Mouse (Mus musculus) heart, postnatal 10 days (tissue): ENCODE data around the gene Fam189a1. TPM values are rescaled to one million over a fixed set of nuclear protein-coding genes. Genes with fewer than 3 reads are reported as not detected.

ENCODE experiments used
- DNase-seq, 2 experiments: peaks; one replicate each; pipeline ENCODE4 v3.0.0; 2021
- intact Hi-C: fragments of 180-260 bp; cut with DNase I; formaldehyde crosslinking; loops from one replicate; pipeline ENCODE4 v1.15.1; 2025
- microRNA-seq, 2 experiments: library from miRNA; unstranded; fragments of <30 nt; microRNA quantifications; one replicate each; pipeline ENCODE4 v1.2.0; 2022
- total RNA-seq, 2 experiments: library from RNA; stranded (reverse); gene quantifications; 2 replicates each; pipeline ENCODE4 v1.2.3; 2021

The Fam189a1 gene
- total RNA-seq, 2 experiments from 2014 or later = not detected

DNA sequence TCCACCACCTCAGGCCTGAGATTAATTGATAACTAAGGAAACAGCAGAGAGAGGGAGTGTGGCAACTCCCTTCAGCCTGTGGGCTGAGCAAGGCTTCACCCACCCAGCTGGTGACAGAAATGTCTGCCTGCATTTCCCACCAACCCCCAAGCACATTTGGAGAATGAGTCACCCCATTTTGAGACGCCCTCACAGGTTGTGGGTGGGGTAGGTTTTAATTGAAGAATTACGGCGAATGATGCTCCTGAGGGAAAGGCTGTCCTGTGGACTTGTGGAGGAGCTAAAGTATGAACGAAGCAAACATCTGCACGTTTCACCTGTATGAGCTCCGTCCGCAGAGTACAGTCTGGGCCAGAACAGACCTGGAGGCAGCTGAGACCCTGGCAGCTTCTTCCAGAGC, 404.2 kb downstream of the Fam189a1 start:
- intact Hi-C loops = no loop called here
- no peak for DNase-seq

DNA sequence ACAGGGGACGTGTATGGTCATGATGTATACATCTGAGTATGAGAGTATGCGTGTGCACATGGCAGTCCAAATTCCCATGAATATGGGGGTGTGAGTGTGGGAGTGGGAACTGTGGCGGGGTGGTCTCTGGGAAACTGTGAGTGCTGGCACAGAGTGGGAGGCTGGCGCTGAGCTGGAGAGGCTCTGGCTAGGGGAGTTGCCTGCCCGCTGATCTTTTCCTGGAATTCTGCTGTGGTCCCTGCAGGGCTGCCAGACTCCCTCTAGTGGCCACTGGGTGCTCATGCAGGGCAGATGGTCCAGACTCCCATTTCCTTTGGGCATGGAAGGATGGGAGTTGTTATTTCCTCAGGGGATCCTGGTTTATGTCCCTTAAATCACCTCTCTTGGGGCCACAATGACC, 404.9 kb downstream of the Fam189a1 start:
- intact Hi-C loops = no loop called here
- DNase-seq = peak; percentile 39 to 64

DNA sequence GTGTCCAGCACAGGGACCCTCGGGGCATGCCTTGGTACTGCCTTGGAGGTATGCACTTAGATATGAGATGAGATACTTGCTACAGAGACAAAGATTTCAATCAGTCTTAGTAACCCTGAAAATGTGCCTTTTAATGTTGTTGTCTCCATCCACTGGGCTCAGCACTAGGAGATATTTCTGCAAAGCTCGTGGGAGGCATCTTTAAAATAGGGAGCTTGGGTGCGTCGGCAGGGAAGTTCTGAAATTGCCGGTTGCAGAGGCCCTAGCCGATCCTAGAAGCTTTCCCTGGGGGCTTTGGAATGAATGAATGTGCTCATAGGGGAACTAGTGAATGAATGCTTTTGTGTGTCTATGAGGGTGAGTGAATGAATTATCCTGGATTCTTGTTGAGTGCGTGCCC, 412.8 kb downstream of the Fam189a1 start:
- DNase-seq = no peak
- intact Hi-C loops = loop anchor here (5.0 to 10.0 kb wide), 4 partner anchors 319 to 991 kb away; no protein-coding TSS in a partner anchor

DNA sequence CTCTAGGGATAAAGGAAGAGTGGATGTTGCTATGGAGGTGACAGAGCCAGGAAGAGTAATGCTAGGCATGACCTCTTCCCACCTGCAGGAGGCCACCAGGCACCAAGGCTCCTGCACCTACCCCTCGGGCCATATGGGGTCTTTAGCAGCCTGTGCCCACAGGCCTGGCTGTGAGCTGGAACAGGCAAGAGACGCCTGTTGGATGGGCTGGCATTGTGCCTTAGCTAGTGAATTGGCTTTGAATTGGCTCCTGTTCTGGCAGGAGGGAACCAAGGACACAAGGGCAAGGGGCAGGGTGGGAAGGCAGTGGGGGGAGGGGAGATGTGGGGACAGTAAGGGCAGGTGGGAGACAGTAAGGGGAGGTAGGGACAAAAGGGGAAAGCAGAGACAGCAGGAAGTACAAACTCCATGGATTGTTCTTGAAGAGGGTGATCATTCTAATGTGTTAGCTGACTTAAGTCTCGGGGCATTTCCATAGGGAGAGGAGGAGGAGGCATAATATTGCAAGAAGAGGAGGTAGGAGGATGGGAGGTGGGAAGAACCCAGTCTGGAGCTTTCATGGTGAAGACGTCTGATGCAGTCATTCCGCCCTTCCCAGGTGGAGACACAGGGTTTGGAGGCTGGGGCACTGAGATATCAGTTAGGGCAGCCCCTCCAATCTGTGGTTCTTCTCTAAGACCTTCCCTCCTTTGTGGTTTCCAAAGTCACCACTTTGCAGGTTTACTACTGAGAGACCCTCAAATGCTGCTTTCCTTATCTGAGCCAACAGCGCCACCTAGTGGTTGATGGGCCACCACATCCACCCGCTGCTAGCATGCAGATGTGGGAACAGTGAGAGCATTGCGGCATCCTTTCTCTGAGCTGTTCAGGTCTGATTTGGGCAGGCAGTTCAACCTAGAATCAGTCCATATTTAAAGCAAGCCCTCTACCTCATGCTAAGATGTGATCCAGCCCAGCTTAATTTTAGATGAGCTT, 414.8 kb downstream of the Fam189a1 start:
- intact Hi-C loops = loop anchor here (5.0 to 10.0 kb wide), 4 partner anchors 317 to 989 kb away; no protein-coding TSS in a partner anchor
- DNase-seq = peak; percentile 66 to 84

DNA sequence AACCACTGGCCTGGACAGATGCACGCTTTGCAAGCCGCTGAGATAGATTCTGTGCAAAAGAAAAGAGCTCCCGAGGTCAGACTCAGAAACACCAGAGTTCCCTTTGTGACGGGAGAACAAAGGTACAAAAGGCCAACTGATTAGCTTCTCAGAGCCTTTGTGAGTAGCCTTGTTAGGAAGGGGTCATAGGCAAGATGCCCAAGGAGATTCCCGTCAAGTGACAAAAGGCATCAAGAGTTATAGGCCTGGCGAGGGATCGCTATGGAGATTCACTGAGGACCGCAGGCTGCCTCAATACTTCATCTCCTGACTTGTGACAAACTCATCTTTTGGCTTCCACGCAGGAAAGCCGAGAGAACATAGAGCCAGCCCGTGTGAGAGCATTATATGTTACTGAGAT, 417.2 kb downstream of the Fam189a1 start:
- DNase-seq = no peak
- intact Hi-C loops = no loop called here

- intact Hi-C loops = no loop called here
- DNase-seq = peak; percentile 9 to 41
Measured at GRCm38 (mm10) chr7:64729785-64730184, 426.6 kb downstream of the Fam189a1 start.

- intact Hi-C loops = no loop called here
Measured at GRCm38 (mm10) chr7:64728816-64729215, 427.6 kb downstream of the Fam189a1 start.

GRCm38 (mm10) chr7:64728181-64728591, 428.2 kb downstream of the Fam189a1 start:
- intact Hi-C loops = no loop called here
- DNase-seq = no peak

More at GRCm38 (mm10) chr7:64728816-64729215, 427.6 kb downstream of the Fam189a1 start:
- DNase-seq = no peak

- DNase-seq = peak in 1 of 2 experiments; percentile 11
- intact Hi-C loops = no loop called here
Measured at GRCm38 (mm10) chr7:64725967-64726695, 430.2 kb downstream of the Fam189a1 start.

GRCm38 (mm10) chr7:64724409-64724808, 432.0 kb downstream of the Fam189a1 start:
- intact Hi-C loops = no loop called here
- no peak for DNase-seq

DNA sequence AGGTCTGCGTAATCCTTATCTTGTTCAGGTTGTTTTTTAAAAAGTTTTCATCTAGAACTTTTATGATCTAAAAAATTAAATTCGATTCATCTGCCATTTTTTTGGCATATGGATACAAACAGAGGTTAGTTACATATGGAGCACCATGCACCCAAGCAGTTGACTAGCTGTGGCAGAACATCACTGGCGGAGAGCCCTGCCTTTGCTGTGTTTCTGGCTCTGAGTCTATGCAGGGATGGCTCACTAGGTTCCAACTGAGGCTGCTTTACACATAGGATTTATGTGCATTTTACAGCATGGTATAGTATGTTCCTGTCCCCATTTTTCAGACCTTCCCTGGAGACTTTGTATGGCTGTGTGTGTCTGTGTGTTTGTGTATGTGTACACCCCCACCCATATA, 433.1 kb downstream of the Fam189a1 start:
- intact Hi-C loops = no loop called here
- DNase-seq = no peak

DNA sequence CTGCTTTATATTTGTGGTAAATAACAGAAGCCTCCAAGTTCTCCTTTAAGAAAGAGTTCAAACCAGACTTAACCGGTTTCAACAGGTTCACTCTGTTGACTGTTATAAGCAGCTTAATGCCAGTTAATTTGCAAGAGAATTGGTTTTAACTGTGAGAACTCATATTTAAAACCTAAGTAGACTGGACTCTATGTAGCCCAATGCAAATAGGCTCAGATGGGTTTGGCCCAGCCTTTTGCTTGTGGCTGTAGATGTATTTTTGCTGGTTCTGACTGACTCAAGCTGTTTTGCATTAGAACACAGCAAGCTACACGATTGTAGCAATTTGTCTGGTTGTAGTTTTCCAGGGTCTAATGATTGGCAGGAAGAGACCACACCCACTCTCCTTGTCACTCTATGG, 440.1 kb downstream of the Fam189a1 start:
- no peak for DNase-seq
- intact Hi-C loops = no loop called here

DNA sequence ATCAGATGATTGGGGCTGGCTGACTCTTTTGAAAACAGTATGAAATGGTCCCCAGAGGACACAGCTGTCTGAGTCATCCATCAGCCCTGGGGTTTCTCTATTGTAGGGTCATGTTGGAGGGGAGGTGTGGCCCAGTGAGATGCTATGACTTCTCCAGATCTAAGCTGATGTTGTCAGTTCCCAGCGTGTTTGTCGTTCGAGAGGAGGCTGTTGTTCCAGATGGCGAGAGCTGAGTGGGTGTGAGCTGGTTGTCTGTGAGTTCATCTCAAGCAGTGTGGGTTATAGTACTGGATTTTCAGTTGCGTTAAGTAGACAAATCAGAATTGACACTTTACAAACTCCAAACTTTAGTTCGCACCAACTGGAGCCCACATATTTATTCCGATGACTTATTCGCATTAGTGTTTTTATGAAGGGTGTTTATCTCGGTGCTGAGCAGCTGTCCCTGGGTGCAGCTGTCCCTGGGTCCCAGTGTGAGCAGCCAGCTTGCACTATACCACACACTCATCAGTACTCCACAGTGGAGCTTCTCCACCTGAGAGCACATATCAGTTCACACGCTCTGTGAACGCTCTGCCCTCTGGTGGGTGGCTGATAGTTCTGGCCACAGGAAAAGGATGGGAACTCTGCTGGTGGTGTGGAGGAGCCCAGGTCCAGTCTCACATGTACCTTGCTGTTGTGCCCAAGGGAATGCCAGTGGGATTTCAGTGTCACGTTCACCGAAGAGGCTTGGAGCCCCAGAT, 446.7 kb downstream of the Fam189a1 start:
- intact Hi-C loops = no loop called here
- DNase-seq = no peak

DNA sequence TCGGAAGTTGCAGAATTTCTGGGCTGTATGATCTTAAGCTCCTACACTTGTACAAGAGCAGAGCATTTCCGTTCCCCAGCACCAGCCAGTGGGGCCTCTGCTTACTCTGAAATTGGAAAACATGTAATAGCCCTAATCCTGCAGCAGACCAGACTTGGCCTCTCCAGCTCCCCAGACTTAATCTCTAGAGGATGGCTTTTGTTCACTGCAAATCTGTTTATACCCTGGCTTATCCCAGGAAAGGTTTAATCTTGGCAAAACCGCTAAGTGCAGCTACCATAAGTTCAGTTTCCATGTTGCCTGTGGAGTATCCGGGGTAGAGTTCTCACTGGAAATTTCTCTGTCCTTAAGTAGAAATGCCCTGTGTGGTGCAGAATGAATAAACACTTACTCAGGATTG, 448.2 kb downstream of the Fam189a1 start:
- no peak for DNase-seq
- intact Hi-C loops = no loop called here

Small RNA genes lying within 50 kb of the gene (microRNA-seq; reads per million reads assigned to microRNA genes)
- gene Gm25249 = 0 reads per million in 2 experiments
